Mouse (Mus musculus): ENCODE data around the gene Ccdc153. TPM values are rescaled to one million over a fixed set of nuclear protein-coding genes. Genes with fewer than 3 reads are reported as not detected.

Ccdc153 gene
- total and polyA plus RNA-seq, 2 experiments from 2014 or later = 3.5 to 7.0 TPM

GRCm38 (mm10) chr9:44266478-44267226 is 26.2 kb downstream of the Ccdc153 start:
- WGBS = 35% methylated on average over 8 of the region's 8 CpGs
- no peaks in the 10 kb centered on the region for H3K36me3 ChIP-seq (ENCODE audit: insufficient read depth)
- 0 out of 2 replicates have a peak overlapping the region, but pooled peaks have one; percentile 4 for H3K9ac ChIP-seq
- no peak overlapping the region for H3K4me3 ChIP-seq (ENCODE audit: low read depth, low read length)
- ATAC-seq (peak; percentile 25), DNase-seq (peak; percentile 48)
- H3K27me3 ChIP-seq (ENCODE audit: insufficient read depth, low read length) = no peaks in the 10 kb centered on the region
- no peak for TF ChIP-seq CTCF (IDR thresholded peaks at IDR 0.05; ENCODE audit: low read depth)
- 0 out of 2 replicates have a peak overlapping the region, but pooled peaks have one; percentile 1 for H3K4me2 ChIP-seq (ENCODE audit: low read depth)
- H3K4me1 ChIP-seq (ENCODE audit: insufficient read depth) = peaks cover 4% of the 10 kb centered on the region
- no peaks in the 10 kb centered on the region for H3K9me3 ChIP-seq (ENCODE audit: low read length)
- peak overlapping the region; percentile 67 for H3K27ac ChIP-seq (ENCODE audit: low read depth, low read length)

- 5% methylated on average over 21 of the region's 23 CpGs for whole genome bisulfite sequencing
- DNase-seq = no peak
These were observed 27.0 kb downstream of the Ccdc153 start for GRCm38 (mm10) chr9:44267319-44268026.

GRCm38 (mm10) chr9:44268027-44268360 is 27.5 kb downstream of the Ccdc153 start:
- Histone ChIP-seq H3K4me1 (ENCODE audit: insufficient read depth) (peaks cover 4% of the 10 kb centered on the region), H3K27me3 (ENCODE audit: insufficient read depth, low read length) (no peaks in the 10 kb centered on the region), H3K4me2 (ENCODE audit: low read depth) (peak overlapping the region; percentile 66), H3K27ac (ENCODE audit: low read depth, low read length) (peak overlapping the region; percentile 76), H3K4me3 (ENCODE audit: low read depth, low read length) (peak overlapping the region; percentile 33), H3K9ac (peak overlapping the region; percentile 59), H3K36me3 (ENCODE audit: insufficient read depth) (no peaks in the 10 kb centered on the region), H3K9me3 (ENCODE audit: low read length) (no peaks in the 10 kb centered on the region)
- DNase-seq = peak; percentile 77
- 6% methylated on average over 25 of the region's 28 CpGs for WGBS
- peak; percentile 62 for TF ChIP-seq CTCF (IDR thresholded peaks at IDR 0.05; ENCODE audit: low read depth)
- peak; percentile 74 for ATAC-seq

More at GRCm38 (mm10) chr9:44267319-44268026, 27.0 kb downstream of the Ccdc153 start:
- peak; percentile 29 for ATAC-seq
- Histone ChIP-seq H3K4me3 (ENCODE audit: low read depth, low read length) (peak overlapping the region; percentile 33), H3K9me3 (ENCODE audit: low read length) (no peaks in the 10 kb centered on the region), H3K4me1 (ENCODE audit: insufficient read depth) (peaks cover 4% of the 10 kb centered on the region), H3K4me2 (ENCODE audit: low read depth) (peak overlapping the region; percentile 66), H3K36me3 (ENCODE audit: insufficient read depth) (no peaks in the 10 kb centered on the region), H3K27me3 (ENCODE audit: insufficient read depth, low read length) (no peaks in the 10 kb centered on the region), H3K27ac (ENCODE audit: low read depth, low read length) (peak overlapping the region; percentile 76), H3K9ac (peak overlapping the region; percentile 59)
- TF ChIP-seq CTCF (IDR thresholded peaks at IDR 0.05; ENCODE audit: low read depth) = peak; percentile 30; the same call in 1 of the 2 replicates

- DNase-seq (no peak), ATAC-seq (no peak)
- Histone ChIP-seq H3K36me3 (ENCODE audit: insufficient read depth) (peaks cover 3% of the 10 kb centered on the region; the same call in 1 of the 2 replicates), H3K9me3 (ENCODE audit: low read length) (no peaks in the 10 kb centered on the region), H3K4me2 (ENCODE audit: low read depth) (peak within 1 kb of the TSS; percentile 66), H3K4me1 (ENCODE audit: insufficient read depth) (peaks cover 4% of the 10 kb centered on the region), H3K27ac (ENCODE audit: low read depth, low read length) (peak within 1 kb of the TSS; percentile 76), H3K4me3 (ENCODE audit: low read depth, low read length) (peak within 1 kb of the TSS; percentile 33), H3K27me3 (ENCODE audit: insufficient read depth, low read length) (no peaks in the 10 kb centered on the region), H3K9ac (peak within 1 kb of the TSS; percentile 59)
- WGBS = 79% methylated on average over 6 of the region's 6 CpGs
- TF ChIP-seq CTCF (IDR thresholded peaks at IDR 0.05; ENCODE audit: low read depth) = no peak
These were observed 28.0 kb downstream of the Ccdc153 start, which contains the start of gene Nlrx1 for GRCm38 (mm10) chr9:44268432-44268831. Nlrx1 (minus strand) TSS chr9:44268599.

- no peak overlapping the region for H3K9ac ChIP-seq
- no peak for ATAC-seq
- WGBS = 87% methylated on average over 3 of the region's 3 CpGs
- no peak for DNase-seq
- no peaks in the 10 kb centered on the region for H3K9me3 ChIP-seq (ENCODE audit: low read length)
- no peak overlapping the region for H3K4me2 ChIP-seq (ENCODE audit: low read depth)
- no peak overlapping the region for H3K4me3 ChIP-seq (ENCODE audit: low read depth, low read length)
- H3K4me1 ChIP-seq (ENCODE audit: insufficient read depth) = peaks cover 4% of the 10 kb centered on the region
- no peak overlapping the region for H3K27ac ChIP-seq (ENCODE audit: low read depth, low read length)
- TF ChIP-seq CTCF (IDR thresholded peaks at IDR 0.05; ENCODE audit: low read depth) = peak; percentile 60
- H3K27me3 ChIP-seq (ENCODE audit: insufficient read depth, low read length) = no peaks in the 10 kb centered on the region
- peaks cover 10% of the 10 kb centered on the region for H3K36me3 ChIP-seq (ENCODE audit: insufficient read depth)
These were observed 28.6 kb downstream of the Ccdc153 start for GRCm38 (mm10) chr9:44269077-44269476.

GRCm38 (mm10) chr9:44269973-44270372 is 29.5 kb downstream of the Ccdc153 start:
- Histone ChIP-seq H3K27me3 (ENCODE audit: insufficient read depth, low read length) (no peaks in the 10 kb centered on the region), H3K9ac (no peak overlapping the region), H3K9me3 (ENCODE audit: low read length) (no peaks in the 10 kb centered on the region), H3K4me3 (ENCODE audit: low read depth, low read length) (no peak overlapping the region), H3K27ac (ENCODE audit: low read depth, low read length) (no peak overlapping the region), H3K36me3 (ENCODE audit: insufficient read depth) (peaks cover 19% of the 10 kb centered on the region), H3K4me1 (ENCODE audit: insufficient read depth) (peaks cover 4% of the 10 kb centered on the region), H3K4me2 (ENCODE audit: low read depth) (no peak overlapping the region)
- ATAC-seq (no peak), DNase-seq (no peak)
- TF ChIP-seq CTCF (IDR thresholded peaks at IDR 0.05; ENCODE audit: low read depth) = no peak
- 92% methylated on average over 4 of the region's 4 CpGs for WGBS

- Histone ChIP-seq H3K9me3 (ENCODE audit: low read length) (no peaks in the 10 kb centered on the region), H3K4me1 (ENCODE audit: insufficient read depth) (peaks cover 5% of the 10 kb centered on the region; the same call in 1 of the 2 replicates), H3K4me2 (ENCODE audit: low read depth) (no peak overlapping the region), H3K27ac (ENCODE audit: low read depth, low read length) (no peak overlapping the region), H3K4me3 (ENCODE audit: low read depth, low read length) (no peak overlapping the region), H3K27me3 (ENCODE audit: insufficient read depth, low read length) (no peaks in the 10 kb centered on the region), H3K36me3 (ENCODE audit: insufficient read depth) (peaks cover 42% of the 10 kb centered on the region), H3K9ac (no peak overlapping the region)
- DNase-seq = no peak
- no peak for ATAC-seq
- TF ChIP-seq CTCF (IDR thresholded peaks at IDR 0.05; ENCODE audit: low read depth) = no peak
- 79% methylated on average over 5 of the region's 5 CpGs for WGBS
These were observed 42.7 kb downstream of the Ccdc153 start for GRCm38 (mm10) chr9:44283183-44283582.

Data from forebrain, postnatal 0 days (tissue).